Comparison of ENCODE assay signal across 9 mouse cellular contexts in genomic region chr8:15601531-15601930, GRCm38 (mm10).
A peak's percentile ranks its signal among the peaks of the same experiment; 100 is the strongest.
DNase-seq lines count a peak whose midpoint lies in the region; ATAC-seq and TF ChIP-seq lines count a peak whose summit lies in the region.
"Had no signal": no experiment of that assay in that cellular context is flagged by ENCODE, and none has a peak within 500 bp of the region (broad histone marks: within the 10 kb centered on the region; RNA-seq: fewer than 3 reads in every experiment).

No protein-coding gene starts in this region.

- H3K4me2 ChIP-seq in hindbrain, embryonic 12.5 days (replicated peaks): no peak overlapping the region
- H3K4me2 ChIP-seq: liver, embryonic 12.5 days had no signal

- 76% methylated on average over 4 of the region's 4 CpGs for WGBS in hindbrain, embryonic 12.5 days

- no peak overlapping the region for H3K27ac ChIP-seq in hindbrain, embryonic 12.5 days
- H3K27ac ChIP-seq: liver, embryonic 12.5 days had no signal

- peak; percentile 55 for DNase-seq in layer of hippocampus, adult 11-12 months (ENCODE audit: low spot score)
- no peak for DNase-seq in layer of hippocampus, adult 9-10 months (ENCODE audit: low spot score)
- DNase-seq in ES-CJ7 (ENCODE audit: low read depth, low spot score): peak; percentile 77
- DNase-seq in cerebellum, postnatal 25 days: peak; percentile 27 to 66

- no peaks in the 10 kb centered on the region for H3K27me3 ChIP-seq in E14TG2a.4 (ENCODE audit: insufficient read depth, low read length)
- H3K27me3 ChIP-seq in hindbrain, embryonic 12.5 days: no peaks in the 10 kb centered on the region
- H3K27me3 ChIP-seq: liver, embryonic 12.5 days had no signal

- H3K9me3 ChIP-seq in E14TG2a.4 (ENCODE audit: low read length): no peaks in the 10 kb centered on the region; the same call in 1 of the 2 replicates
- H3K9me3 ChIP-seq in hindbrain, embryonic 12.5 days (replicated peaks): no peaks in the 10 kb centered on the region
- H3K9me3 ChIP-seq: liver, embryonic 12.5 days had no signal

- peak; percentile 49 for TF ChIP-seq CTCF in E14TG2a.4 (conservative IDR thresholded peaks at IDR 0.05; ENCODE audit: low read length)

- H3K9ac ChIP-seq in hindbrain, embryonic 12.5 days: no peak overlapping the region
- H3K9ac ChIP-seq: liver, embryonic 12.5 days had no signal

- ATAC-seq in hindbrain, embryonic 12.5 days (ENCODE audit: low FRiP score): no peak
- ATAC-seq in CD4-positive, CD25-positive, alpha-beta regulatory T cell, adult 4 months: no peak
- ATAC-seq in activated CD4-positive, CD25-positive, alpha-beta regulatory T cell, adult 4 months: no peak
- ATAC-seq: liver, embryonic 12.5 days had no signal

- H3K4me1 ChIP-seq in E14TG2a.4 (replicated peaks; ENCODE audit: low read depth, low read length): no peaks in the 10 kb centered on the region
- no peaks in the 10 kb centered on the region for H3K4me1 ChIP-seq in hindbrain, embryonic 12.5 days
- H3K4me1 ChIP-seq: liver, embryonic 12.5 days had no signal

- H3K36me3 ChIP-seq in E14TG2a.4 (ENCODE audit: insufficient read depth, low read length): no peaks in the 10 kb centered on the region
- H3K36me3 ChIP-seq in hindbrain, embryonic 12.5 days: no peaks in the 10 kb centered on the region
- H3K36me3 ChIP-seq: liver, embryonic 12.5 days had no signal

- H3K4me3 ChIP-seq in E14TG2a.4 (replicated peaks; ENCODE audit: low read length): no peak overlapping the region
- no peak overlapping the region for H3K4me3 ChIP-seq in hindbrain, embryonic 12.5 days
- H3K4me3 ChIP-seq: liver, embryonic 12.5 days had no signal
